Mouse (Mus musculus): ENCODE data around the gene Car2. TPM values are rescaled to one million over a fixed set of nuclear protein-coding genes. Genes with fewer than 3 reads are reported as not detected.

Gene Car2
- total RNA-seq (2021) = 10 to 100 TPM; 17.2 to 19.0 TPM
- long read RNA-seq, experiment 1, transcript Car2-201 (7 exons, 1,788 nt) = major isoform, 15 of 20 reads
- long read RNA-seq, experiment 1, partial matches to known transcripts = 1 of 20 reads
- long read RNA-seq, experiment 1, other reads (novel, unspliced or antisense) = 4 of 20 reads
- long read RNA-seq, experiment 2, transcript Car2-201 (7 exons, 1,788 nt) = major isoform, 19 of 26 reads
- long read RNA-seq, experiment 2, partial matches to known transcripts = 1 of 26 reads
- long read RNA-seq, experiment 2, other reads (novel, unspliced or antisense) = 6 of 26 reads

DNA sequence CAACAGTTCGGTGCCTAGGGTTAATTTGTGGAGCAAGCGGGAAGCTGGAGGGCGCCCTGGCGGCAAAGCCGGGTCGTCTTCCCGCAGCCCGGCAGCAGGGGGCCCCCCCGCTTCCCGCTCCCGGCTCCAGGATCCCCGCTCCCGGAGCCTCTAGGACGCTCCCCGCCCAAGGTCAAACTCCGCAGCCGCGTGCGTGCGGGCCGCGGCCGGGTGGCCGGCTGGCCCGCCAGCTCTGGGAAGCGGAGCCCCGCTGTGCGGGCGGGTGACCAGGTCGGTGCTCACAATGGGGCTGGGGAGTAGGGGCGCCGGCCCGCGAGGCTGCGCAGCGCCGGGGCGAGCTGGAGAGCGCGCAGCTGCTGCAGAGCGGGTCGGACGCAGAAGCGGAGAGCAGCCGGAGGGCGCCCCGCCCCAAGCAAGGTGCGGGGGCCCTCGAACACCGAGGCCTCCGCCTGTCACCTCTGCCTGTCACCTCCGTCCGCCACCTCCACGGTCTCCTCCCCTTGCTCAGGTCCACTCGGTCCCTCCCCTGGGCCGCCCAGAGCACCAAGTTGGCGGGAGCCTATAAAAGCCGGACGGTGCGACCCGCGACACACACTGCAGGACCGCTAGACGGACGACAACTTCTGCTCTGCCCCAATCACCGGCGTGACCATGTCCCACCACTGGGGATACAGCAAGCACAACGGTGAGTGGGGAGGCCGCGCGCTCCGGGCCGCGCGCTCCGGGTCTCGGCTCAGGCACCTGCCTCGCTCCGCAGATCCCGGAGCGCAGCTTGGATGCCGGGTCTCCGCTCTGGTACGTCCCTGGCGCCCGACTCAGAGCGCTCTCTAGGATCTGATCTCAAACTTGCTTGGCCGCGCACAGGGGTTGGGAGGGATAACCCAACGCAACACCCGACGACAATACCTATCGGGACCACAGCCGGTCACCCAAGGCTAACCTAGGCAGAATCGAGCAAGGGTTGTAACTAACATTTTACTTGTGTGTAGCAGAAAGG is at the start of gene Car2:
Car2 (plus strand) TSS at position 172 of the 997 bp plus-strand sequence.
- DNase-seq (ENCODE audit: low spot score) = peak; percentile 43

DNA sequence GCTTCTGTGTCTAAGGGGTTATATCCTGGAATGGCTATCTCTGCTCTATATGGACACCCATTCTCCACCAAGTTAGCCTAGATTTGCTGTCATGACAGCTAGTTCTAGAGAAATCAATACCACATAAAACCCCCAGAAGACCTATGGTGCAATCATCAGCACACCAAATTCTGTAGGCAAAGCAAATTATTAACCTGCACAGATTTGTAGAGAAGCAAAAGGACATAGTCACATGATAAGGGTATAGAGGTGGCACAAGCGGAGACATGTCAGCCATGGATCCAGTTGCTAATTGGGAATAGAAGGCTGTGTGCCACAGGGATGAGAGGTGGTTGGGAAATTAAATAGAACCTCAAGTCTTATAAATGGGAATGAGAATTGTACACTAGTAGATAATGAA is 47.1 kb upstream of the Car2 start:
- no peak for DNase-seq (ENCODE audit: low spot score)

DNA sequence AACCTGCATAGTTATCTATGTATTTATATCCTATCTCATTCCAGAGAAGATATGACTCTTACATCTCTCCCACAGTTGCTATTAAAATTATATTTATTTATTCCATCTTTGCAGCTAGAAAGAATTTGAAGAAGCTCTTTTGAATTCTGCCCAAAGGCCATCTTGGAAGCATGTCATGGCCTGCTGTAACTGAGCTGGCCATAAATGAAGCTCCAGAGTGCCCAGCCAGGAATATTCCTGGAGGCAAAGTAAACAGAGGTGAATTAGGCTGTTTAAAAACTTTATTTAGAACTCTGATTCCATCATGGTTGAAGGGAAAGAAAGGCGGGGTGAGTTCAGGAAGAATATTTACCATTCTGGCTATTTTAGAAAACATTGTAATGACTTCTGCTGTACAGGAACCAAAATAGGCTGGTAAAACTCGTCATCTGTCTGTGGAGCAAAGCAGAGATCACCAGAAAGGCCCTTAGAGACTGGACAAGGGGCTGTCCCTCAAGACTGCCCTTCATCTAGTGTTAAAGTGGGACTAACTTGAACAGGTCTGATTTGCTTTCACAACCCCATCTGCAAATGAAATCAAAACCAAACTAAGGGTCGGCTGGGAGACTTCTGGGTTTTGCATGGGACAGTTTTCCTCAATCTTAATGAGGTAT is 46.5 kb upstream of the Car2 start:
- DNase-seq (ENCODE audit: low spot score) = peak; percentile 53

DNA sequence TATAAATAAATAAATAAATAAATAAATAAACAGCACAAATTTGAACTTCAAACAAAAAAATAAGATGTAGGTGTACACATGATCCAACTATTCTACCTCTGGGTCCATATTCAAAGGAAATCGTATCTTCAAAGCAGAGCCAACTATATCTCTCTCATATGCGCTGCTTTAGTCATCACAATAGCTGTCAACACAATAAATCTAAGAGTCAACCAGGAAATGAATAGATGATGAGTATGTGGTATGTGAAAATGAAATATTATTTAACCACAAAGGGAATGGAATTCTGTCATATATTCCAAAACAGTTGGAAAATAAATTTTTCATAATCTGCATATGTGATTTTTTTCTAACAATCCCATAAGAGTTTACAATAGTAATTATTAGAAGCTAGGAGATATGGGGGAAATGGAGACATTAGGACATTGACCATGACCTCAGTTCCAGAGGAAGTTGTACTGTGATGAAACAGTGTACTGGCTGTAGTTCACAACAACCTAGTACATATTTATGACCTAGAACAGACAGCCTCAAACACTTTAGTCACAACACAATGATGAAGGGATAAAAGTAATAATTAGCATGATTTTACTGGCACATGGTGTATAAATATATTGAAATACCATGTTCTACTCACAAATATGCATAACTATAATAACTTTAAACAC is 37.4 kb upstream of the Car2 start:
- no peak for DNase-seq (ENCODE audit: low spot score)

DNA sequence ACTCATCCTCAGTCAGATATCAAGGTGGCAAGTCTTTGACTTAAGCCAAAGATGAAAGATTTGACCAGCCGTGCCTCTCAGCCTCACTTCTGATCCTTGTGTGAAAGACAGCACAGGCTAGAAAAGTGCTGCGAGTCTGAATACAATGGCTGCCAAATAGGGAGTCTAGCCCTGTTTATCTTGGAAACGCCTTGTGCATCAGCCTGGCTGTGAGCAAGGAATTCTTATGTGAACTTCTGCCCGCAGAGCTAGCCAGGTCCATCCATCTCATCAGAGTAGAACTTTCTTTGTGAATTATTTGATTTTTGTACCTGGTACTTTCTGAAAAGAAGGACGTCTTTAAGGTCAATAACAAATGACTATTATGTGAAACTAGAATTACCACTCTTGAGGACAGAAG is 32.1 kb upstream of the Car2 start:
- no peak for DNase-seq (ENCODE audit: low spot score)

DNA sequence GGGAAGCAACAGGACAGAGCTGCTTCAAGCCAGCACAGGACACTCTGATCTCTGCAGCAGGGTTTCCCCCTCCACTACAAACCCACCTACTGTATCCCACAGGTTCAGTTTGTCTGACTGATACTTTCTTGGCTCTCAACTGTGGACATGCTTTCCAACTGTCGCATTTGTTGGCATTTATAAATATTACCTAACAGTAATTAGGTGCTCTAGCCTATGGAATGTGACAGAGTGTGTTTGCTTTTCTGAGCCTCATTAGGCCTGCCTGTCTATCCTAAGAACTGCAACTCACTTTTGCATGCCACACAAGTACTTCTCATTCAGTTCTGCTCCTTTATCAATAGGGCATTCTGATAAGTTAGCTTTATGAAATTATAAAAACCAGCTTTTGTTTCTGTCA is 31.6 kb upstream of the Car2 start:
- DNase-seq (ENCODE audit: low spot score) = no peak

DNA sequence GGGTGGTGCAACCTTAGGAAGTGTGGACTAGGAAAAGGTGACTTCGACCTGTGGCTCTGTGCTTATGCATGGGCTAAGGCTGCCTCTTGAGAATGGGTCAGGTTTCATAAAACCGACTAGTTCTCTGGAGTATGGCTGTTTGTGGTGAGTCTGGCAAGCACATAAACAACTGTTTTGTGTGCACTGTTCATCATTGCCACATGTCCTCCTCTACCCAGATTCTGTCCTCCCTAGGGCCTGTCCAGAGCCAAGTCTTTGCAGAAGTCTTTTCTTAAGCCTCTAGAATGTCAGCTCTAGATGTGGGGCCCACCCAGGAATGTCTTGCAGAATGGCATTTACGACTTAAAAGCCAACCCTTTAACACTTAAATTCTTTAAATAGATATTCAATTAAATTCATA is 28.2 kb upstream of the Car2 start:
- DNase-seq (ENCODE audit: low spot score) = no peak

DNA sequence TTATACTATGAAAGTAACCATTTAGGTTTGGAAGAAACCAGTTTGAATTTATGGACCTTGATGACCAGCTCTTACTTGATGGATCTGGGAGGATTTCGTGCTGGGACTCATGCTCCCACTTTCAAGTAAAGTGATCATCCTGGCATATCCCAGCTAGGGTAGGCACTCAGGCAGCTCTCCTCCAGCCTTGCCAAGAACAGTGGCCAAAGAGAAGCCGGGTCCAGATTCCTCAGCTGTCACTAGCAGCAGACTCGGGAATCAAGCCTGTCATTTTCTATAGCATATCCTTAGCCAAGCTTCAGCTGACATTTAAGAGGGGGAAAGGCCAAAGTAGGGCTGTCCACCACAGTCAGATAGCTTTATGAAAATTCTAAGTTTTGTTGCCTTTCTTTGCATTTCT is 25.8 kb upstream of the Car2 start:
- DNase-seq (ENCODE audit: low spot score) = peak; percentile 75

DNA sequence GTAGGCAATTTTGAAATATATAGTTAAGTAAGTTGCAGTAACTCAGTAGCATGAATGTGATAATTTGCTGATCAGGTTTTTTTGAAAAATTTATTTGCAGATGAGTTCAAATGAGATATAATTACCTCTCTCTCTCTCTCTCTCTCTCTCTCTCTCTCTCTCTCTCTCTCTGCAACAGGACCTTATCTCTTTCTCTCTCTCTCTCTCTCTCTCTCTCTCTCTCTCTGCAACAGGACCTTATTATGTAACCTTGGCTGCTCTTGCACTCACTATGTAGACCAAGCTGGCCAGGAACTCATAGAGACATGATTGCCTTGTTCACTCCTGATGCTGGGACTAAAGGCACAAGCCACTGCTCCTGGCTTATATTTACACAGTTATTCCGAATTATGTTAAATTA is 24.9 kb upstream of the Car2 start:
- DNase-seq (ENCODE audit: low spot score) = no peak

DNA sequence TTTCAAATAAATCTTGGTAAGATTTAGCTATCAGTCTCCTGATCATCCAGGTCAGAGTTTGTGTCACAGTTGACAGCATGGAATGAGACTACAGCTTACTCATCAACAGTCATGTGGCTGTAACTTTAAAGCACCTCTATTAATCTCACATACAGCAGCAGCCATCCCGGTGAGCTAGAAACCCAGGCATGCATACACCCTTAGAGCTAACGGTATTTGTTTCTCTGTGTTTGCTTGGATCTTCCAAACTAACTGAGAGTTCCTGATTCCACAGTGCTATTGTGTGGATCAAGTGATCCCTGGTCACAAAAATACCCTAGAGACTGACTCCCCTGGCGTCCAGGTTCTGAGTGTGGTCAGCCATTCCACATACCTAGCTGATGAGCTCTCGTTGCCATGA is 24.3 kb upstream of the Car2 start:
- no peak for DNase-seq (ENCODE audit: low spot score)

DNA sequence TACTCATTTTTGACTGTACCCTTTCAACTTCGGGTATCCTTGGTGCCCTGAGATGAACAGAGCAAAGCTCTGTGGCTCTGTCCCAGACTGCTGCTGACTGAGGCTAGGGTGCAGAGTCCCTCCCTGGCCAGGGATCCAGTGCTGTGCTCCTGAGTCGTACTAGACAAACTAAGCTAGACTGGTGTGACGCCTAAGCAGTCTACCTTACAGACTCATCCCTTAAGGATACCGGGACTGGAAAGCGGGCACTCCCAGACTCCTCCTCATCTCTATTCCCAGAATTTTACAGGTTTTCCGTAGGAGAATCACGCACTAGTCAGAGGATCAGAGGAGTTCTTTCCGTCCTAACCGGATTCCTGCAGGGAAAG is 23.4 kb upstream of the Car2 start:
- DNase-seq (ENCODE audit: low spot score) = no peak

DNA sequence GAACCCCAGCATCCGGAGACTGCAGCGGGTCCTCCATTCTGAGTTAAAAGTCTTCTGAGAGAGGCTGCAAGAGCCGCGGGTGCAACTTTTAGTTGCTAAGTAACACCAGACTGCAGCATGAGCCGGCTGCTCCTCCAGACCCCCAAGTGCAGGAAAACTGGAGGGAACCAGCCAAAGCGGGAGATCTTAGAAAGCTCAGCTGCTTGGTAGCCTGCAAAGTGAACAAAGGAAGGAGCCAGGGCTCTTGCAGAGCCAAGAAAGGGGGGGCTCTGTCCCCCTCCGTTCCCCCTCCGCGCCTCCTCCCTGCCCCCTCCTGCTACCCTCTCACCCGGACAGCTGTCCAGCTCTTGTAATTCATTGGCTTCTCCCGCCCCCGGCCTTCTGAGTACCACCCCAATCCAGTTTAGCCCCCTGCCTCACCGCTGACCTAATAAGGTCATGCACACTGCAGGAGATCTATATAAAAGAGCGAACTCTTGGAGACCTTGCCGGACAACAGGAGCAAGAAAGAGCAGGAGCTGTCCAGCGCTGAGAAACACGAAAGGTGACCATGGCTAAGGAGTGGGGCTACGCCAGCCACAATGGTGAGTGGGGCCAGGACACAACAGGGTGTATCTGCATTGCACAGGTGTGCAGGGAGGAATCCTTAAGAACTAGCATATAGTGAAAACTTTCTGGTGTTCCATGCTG is 22.9 kb upstream of the Car2 start, which contains the start of gene Car3:
Car3 (plus strand) TSS at position 491 of the 690 bp plus-strand sequence.
- DNase-seq (ENCODE audit: low spot score) = no peak

DNA sequence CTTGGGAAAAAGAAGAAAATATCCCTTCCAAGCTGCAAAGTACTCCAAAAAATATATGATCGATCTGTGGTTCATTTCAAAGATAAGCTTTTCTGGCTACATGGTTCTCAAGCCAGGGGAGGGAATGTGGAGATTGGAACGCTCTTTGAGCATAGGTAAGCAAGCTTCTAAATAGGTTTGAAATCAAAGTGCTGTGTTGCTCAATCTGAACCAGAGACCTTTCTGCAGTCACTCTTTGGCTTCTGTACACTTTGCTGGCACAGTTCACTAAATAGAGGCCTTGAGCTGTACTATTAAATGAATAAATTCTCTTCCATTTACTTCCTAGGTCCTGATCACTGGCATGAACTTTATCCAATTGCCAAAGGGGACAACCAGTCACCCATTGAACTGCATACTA is 22.2 kb upstream of the Car2 start:
- no peak for DNase-seq (ENCODE audit: low spot score)

DNA sequence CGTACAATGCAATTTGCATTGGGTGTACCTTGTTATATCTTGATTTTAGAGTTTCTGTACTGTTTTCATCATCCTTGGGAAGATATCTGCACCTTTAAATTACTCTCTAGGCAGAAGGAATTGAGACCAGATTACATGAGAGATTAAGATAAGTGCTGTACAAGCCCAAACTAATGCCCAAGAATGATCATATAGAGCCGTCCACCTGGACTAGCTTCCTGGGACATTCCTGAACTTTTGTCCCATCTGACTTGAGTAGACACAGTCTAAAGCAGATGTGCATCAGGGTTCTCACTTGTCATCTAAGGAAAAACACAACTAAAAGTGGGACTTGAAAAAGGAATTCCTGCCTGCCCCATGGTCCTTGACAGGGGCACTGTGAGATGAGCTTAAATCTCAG is 20.1 kb upstream of the Car2 start:
- DNase-seq (ENCODE audit: low spot score) = no peak

DNA sequence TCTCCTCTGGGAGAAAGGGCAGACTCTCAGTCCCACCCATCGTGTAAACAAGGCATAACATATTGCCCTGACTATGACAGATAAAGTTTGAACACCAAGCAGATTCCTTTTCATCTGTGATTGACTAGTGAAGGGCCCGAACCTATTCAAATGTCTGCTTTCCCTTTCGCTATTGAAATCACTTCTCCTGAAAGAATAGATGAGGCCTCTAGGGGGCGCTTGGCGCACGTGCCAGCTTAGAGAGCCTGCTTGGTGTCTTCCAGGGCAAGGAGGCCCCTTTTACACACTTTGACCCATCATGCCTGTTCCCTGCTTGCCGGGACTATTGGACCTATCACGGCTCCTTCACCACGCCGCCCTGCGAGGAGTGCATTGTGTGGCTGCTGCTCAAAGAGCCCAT is 16.3 kb upstream of the Car2 start:
- DNase-seq (ENCODE audit: low spot score) = peak; percentile 59

DNA sequence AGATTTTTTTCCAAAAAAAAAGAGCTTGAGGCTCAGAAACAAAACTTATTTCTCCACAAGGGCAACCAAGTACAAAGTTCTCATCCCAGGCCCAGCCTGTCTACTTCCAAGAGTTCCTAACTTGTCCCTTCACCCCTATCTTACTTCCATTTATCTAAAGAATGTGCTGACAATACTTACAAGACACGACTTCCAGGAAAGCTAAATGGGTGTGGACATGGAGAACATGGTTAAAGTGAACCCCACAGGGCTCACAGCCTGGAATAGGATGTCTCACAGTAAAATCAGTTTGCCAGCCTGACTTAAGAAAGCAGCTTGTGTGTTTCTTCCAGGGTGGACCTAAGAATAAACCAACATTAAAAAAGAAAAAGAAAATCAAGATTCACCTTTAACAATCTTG is 15.5 kb upstream of the Car2 start:
- no peak for DNase-seq (ENCODE audit: low spot score)

DNA sequence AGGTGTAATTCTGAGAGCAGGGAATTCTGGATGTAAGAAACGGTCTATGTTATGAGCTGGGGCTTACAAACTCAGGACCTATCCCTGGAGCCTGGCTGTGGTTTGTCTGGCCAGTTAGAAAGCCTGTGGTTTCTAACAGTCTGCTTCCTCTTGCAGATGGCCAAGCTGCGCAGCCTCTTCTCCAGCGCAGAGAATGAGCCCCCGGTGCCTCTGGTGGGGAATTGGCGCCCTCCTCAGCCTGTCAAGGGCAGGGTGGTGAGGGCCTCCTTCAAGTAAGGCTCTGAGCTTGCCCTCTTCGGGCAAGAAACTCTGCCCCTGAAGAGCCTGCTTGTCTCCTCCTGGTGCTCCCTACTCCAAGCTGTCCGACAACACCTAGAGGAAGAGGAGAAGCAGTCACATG is 14.7 kb upstream of the Car2 start:
- DNase-seq (ENCODE audit: low spot score) = peak; percentile 32

DNA sequence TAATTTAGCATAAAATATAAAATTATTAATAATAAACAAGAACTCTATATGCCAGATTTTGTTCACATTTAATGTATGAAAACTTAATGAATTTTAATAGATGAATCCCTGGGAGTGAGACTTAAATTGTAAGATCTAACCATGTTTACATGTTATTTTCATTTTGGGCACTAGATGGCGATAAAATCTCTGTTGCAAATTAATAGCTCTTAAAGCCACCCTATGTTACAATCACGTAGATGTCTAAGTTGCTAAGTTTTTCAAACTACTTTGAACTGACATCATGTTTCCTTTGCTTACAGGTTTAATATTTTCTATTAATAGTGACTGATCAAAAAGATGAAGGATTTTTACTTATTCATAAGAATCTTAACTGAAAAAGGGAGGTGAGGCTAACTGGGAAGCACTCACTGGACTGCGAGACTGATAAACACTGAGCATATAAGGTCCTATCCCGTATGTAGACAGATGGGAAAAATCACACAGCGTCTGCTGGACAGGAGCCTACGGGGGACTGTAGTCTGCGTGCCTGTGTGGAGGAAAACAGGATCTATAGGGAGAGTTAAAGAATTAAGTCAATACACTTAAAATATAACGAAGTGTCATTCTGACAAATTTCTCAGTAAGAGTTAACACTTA is 11.6 kb upstream of the Car2 start:
- DNase-seq (ENCODE audit: low spot score) = peak; percentile 36

DNA sequence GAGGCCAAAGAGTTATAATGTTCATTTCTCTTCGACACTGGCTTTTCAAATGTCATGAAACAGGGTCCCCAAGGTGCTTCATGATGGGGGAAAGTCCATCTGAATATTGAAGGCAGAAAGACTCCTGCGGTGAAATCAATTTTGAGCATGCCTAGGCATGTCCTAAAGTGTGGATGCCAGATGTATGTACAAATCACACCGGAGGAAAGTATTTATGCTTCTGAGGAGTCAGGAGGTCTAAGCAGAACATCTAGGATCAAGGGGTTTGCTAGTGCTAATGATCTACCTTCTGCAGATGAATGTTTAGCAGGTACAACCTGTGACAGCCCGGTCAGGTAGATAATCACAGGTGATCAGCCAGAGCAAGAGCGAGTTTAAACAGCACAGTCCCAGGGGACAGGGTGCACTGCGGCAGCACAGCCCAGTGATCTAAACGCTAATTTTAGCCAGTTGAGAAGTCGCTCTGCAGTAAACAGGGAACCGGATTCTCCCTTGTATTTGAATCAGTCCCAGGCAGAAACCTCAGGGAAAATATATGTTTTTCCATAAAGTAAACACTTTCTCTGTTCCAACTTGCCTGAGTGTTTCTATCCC is 9.7 kb upstream of the Car2 start:
- no peak for DNase-seq (ENCODE audit: low spot score)

DNA sequence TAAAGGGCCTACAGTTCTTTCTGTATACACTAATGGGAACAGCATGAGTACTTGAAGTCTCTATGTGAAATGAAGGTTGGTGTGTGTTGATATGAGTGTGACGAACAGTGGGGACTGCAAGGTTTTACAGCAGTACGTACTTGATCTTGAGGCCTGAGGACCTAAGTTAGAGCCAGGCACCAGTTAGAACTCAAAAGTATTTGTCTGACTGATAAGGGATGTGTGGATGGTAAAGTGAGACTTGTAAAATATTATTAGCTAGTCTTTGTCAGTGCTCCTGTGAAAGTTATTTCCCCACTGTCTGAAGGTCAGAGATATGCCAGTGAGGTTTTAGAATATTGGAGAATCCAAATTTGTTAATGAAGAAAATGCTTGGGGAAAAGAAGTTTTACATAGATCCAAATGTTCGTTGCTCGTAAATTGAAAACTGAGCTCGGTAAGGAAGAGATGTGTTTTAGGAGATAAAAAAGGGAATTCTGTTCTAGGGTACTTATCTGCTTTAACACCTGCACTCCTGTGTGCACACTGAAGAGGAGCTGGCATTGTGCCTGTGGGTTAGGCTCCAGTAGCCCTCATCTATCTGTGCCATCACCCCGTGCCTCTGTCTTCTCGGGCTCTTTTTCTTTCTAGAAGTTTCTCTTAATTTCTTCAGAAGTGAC is 8.7 kb upstream of the Car2 start:
- DNase-seq (ENCODE audit: low spot score) = no peak
